12 mouse cellular contexts compared by ENCODE assay signal in genomic region chr11:81590911-81591310, GRCm38 (mm10).
DNase-seq lines count a peak whose midpoint lies in the region; ATAC-seq and TF ChIP-seq lines count a peak whose summit lies in the region.
"Had no signal": no experiment of that assay in that cellular context is flagged by ENCODE, and none has a peak within 500 bp of the region (broad histone marks: within the 10 kb centered on the region; RNA-seq: fewer than 3 reads in every experiment).

No protein-coding gene starts in this region.

- H3K27ac ChIP-seq in hindbrain, embryonic 11.5 days (ENCODE audit: low read depth, low read length) = no peak overlapping the region
- no peak overlapping the region for H3K27ac ChIP-seq in hindbrain, embryonic 10.5 days
- H3K27ac ChIP-seq in lung, postnatal 0 days (ENCODE audit: low read length) = no peak overlapping the region
- no peak overlapping the region for H3K27ac ChIP-seq in forebrain, embryonic 16.5 days (ENCODE audit: low read length)
- H3K27ac ChIP-seq: forebrain, embryonic 12.5 days; limb, embryonic 12.5 days had no signal

- H3K4me3 ChIP-seq in hindbrain, embryonic 11.5 days (ENCODE audit: low read depth, low read length) = no peak overlapping the region
- no peak overlapping the region for H3K4me3 ChIP-seq in hindbrain, embryonic 10.5 days
- H3K4me3 ChIP-seq in lung, postnatal 0 days (ENCODE audit: low read depth, low read length) = no peak overlapping the region
- no peak overlapping the region for H3K4me3 ChIP-seq in forebrain, embryonic 16.5 days (replicated peaks; ENCODE audit: low read length)
- H3K4me3 ChIP-seq: forebrain, embryonic 12.5 days; limb, embryonic 12.5 days had no signal

- DNase-seq in hindbrain, embryonic 11.5 days (ENCODE audit: low spot score) = peak; percentile 56
- DNase-seq in hindbrain, embryonic 10.5 days (ENCODE audit: low spot score) = no peak
- DNase-seq in lung, postnatal 0 days (ENCODE audit: low spot score) = peak; percentile 49
- no peak for DNase-seq in lung, postnatal 36 days
- DNase-seq in Patski (ENCODE audit: low read depth, low spot score) = no peak
- DNase-seq in embryo, embryonic 11.5 days (ENCODE audit: low read depth, low spot score) = peak; percentile 13
- DNase-seq in kidney, postnatal 10 days = no peak
- DNase-seq: gastrocnemius, postnatal 25 days had no signal

- ATAC-seq in hindbrain, embryonic 11.5 days (ENCODE audit: low FRiP score) = no peak
- ATAC-seq in lung, postnatal 0 days = no peak
- ATAC-seq in Patski = no peak
- ATAC-seq in forebrain, embryonic 16.5 days = no peak

- CTCF ChIA-PET in Patski (lab: Charles Lee) = interaction anchor here (0.6 to 1.8 kb wide), 5 partner anchors 9 to 56 kb away, joined by 3 to 14 read pairs (median 5); no protein-coding TSS in a partner anchor

- WGBS in hindbrain, embryonic 11.5 days = 84% methylated on average over 4 of the region's 4 CpGs
- 81% methylated on average over 4 of the region's 4 CpGs for WGBS in hindbrain, embryonic 10.5 days
- 66% methylated on average over 4 of the region's 4 CpGs for WGBS in lung, postnatal 0 days
- 54% methylated on average over 4 of the region's 4 CpGs for WGBS in forebrain, embryonic 16.5 days

- in situ Hi-C loops in Patski (cut with MboI; ENCODE audit: low pct_unique_long_range_greater_than_20kb) = no loop called here

- no peak overlapping the region for H3K9ac ChIP-seq in hindbrain, embryonic 11.5 days (ENCODE audit: low read depth, low read length)
- no peak overlapping the region for H3K9ac ChIP-seq in lung, postnatal 0 days (replicated peaks; ENCODE audit: low read depth)
- H3K9ac ChIP-seq in forebrain, embryonic 16.5 days (replicated peaks; ENCODE audit: low read depth, low read length) = no peak overlapping the region
- H3K9ac ChIP-seq: forebrain, embryonic 12.5 days; limb, embryonic 12.5 days had no signal

- TF ChIP-seq CTCF in lung, postnatal 0 days (IDR thresholded peaks at IDR 0.05) = peak; percentile 49
- peak; percentile 39 for TF ChIP-seq CTCF in Patski (IDR thresholded peaks at IDR 0.05)

- POLR2A ChIA-PET in Patski (lab: Charles Lee) = no interaction called here

- no peak overlapping the region for H3K4me2 ChIP-seq in hindbrain, embryonic 11.5 days (replicated peaks; ENCODE audit: low read depth, low read length)
- H3K4me2 ChIP-seq in lung, postnatal 0 days (replicated peaks; ENCODE audit: low read depth, low read length) = no peak overlapping the region
- no peak overlapping the region for H3K4me2 ChIP-seq in forebrain, embryonic 16.5 days (ENCODE audit: low read length)
- H3K4me2 ChIP-seq: forebrain, embryonic 12.5 days; limb, embryonic 12.5 days had no signal

- no peaks in the 10 kb centered on the region; the same call in 1 of the 2 replicates for H3K27me3 ChIP-seq in hindbrain, embryonic 11.5 days (ENCODE audit: control insufficient read depth, insufficient read depth, low read length)
- H3K27me3 ChIP-seq in hindbrain, embryonic 10.5 days (ENCODE audit: insufficient read depth, poor library complexity, severe bottlenecking) = peaks cover 11% of the 10 kb centered on the region
- no peaks in the 10 kb centered on the region for H3K27me3 ChIP-seq in lung, postnatal 0 days (replicated peaks; ENCODE audit: insufficient read depth, low read length)
- H3K27me3 ChIP-seq in Patski = peaks cover 15% of the 10 kb centered on the region
- no peaks in the 10 kb centered on the region for H3K27me3 ChIP-seq in forebrain, embryonic 16.5 days (replicated peaks; ENCODE audit: control insufficient read depth, insufficient read depth, low read length)
- H3K27me3 ChIP-seq: limb, embryonic 12.5 days had no signal

- TF ChIP-seq EP300 in lung, postnatal 0 days (IDR thresholded peaks at IDR 0.05) = no peak

- no peaks in the 10 kb centered on the region for H3K9me3 ChIP-seq in hindbrain, embryonic 11.5 days (ENCODE audit: control insufficient read depth, low read length)
- no peaks in the 10 kb centered on the region for H3K9me3 ChIP-seq in hindbrain, embryonic 10.5 days
- no peaks in the 10 kb centered on the region for H3K9me3 ChIP-seq in lung, postnatal 0 days (ENCODE audit: low read length)
- H3K9me3 ChIP-seq in forebrain, embryonic 16.5 days (ENCODE audit: control insufficient read depth, low read length) = no peaks in the 10 kb centered on the region
- H3K9me3 ChIP-seq: forebrain, embryonic 12.5 days; limb, embryonic 12.5 days had no signal

- H3K4me1 ChIP-seq in hindbrain, embryonic 11.5 days (replicated peaks; ENCODE audit: control insufficient read depth, insufficient read depth, low read length) = no peaks in the 10 kb centered on the region
- no peaks in the 10 kb centered on the region for H3K4me1 ChIP-seq in hindbrain, embryonic 10.5 days (replicated peaks)
- H3K4me1 ChIP-seq in lung, postnatal 0 days (ENCODE audit: insufficient read depth, low read depth, low read length) = no peaks in the 10 kb centered on the region
- H3K4me1 ChIP-seq in forebrain, embryonic 16.5 days (replicated peaks; ENCODE audit: control insufficient read depth, insufficient read depth, low read length) = peaks cover 50% of the 10 kb centered on the region
- H3K4me1 ChIP-seq: limb, embryonic 12.5 days had no signal

- no peaks in the 10 kb centered on the region for H3K36me3 ChIP-seq in hindbrain, embryonic 11.5 days (ENCODE audit: control insufficient read depth, insufficient read depth, low read length)
- H3K36me3 ChIP-seq in hindbrain, embryonic 10.5 days = no peaks in the 10 kb centered on the region
- no peaks in the 10 kb centered on the region for H3K36me3 ChIP-seq in lung, postnatal 0 days (ENCODE audit: insufficient read depth, low read length)
- no peaks in the 10 kb centered on the region for H3K36me3 ChIP-seq in forebrain, embryonic 16.5 days (ENCODE audit: control insufficient read depth, insufficient read depth)
- H3K36me3 ChIP-seq: forebrain, embryonic 12.5 days; G1E; limb, embryonic 12.5 days had no signal

Comparison
In these comparisons a context has a peak if more than half of its experiments do, and no peak if none do; other contexts are left out.
1. DNase-seq: peak in hindbrain, embryonic 11.5 days (single experiment), lung, postnatal 0 days (single experiment) and embryo, embryonic 11.5 days (single experiment); none in hindbrain, embryonic 10.5 days (single experiment), lung, postnatal 36 days (single experiment), Patski (single experiment) and kidney, postnatal 10 days (single experiment).